Mouse (Mus musculus) left cerebral cortex, adult 9 months (tissue): ENCODE data around the gene Rrbp1.

Source experiments
- DNase-seq, 2 experiments: peaks; one replicate each; pipeline ENCODE4 v3.0.0; 2022; ENCODE audit warnings: low spot score in 2 of 2

Rrbp1 gene

GRCm38 (mm10) chr2:143955746-143956145 is 55.3 kb downstream of the Rrbp1 start:
- no peak for DNase-seq

- DNase-seq = no peak
Observed at GRCm38 (mm10) chr2:143955004-143955403, 56.1 kb downstream of the Rrbp1 start.

- DNase-seq = no peak
Observed at GRCm38 (mm10) chr2:143953944-143954343, 57.1 kb downstream of the Rrbp1 start.

GRCm38 (mm10) chr2:143951546-143952315 is 59.3 kb downstream of the Rrbp1 start:
- DNase-seq = no peak

- no peak for DNase-seq
Observed at GRCm38 (mm10) chr2:143951028-143951420, 60.0 kb downstream of the Rrbp1 start.

GRCm38 (mm10) chr2:143950290-143951027 is 60.6 kb downstream of the Rrbp1 start:
- no peak for DNase-seq

- no peak for DNase-seq
Observed at GRCm38 (mm10) chr2:143949217-143949616, 61.8 kb downstream of the Rrbp1 start.

GRCm38 (mm10) chr2:143948416-143948815 is 62.6 kb downstream of the Rrbp1 start:
- no peak for DNase-seq

GRCm38 (mm10) chr2:143947981-143948380 is 63.1 kb downstream of the Rrbp1 start:
- DNase-seq = no peak

GRCm38 (mm10) chr2:143946399-143946798 is 64.7 kb downstream of the Rrbp1 start:
- DNase-seq = no peak

GRCm38 (mm10) chr2:143945466-143946075 is 65.5 kb downstream of the Rrbp1 start:
- no peak for DNase-seq

GRCm38 (mm10) chr2:143944796-143945195 is 66.3 kb downstream of the Rrbp1 start:
- DNase-seq = no peak

GRCm38 (mm10) chr2:143940406-143940805 is 70.7 kb downstream of the Rrbp1 start:
- DNase-seq = no peak

GRCm38 (mm10) chr2:143937861-143938260 is 73.2 kb downstream of the Rrbp1 start:
- DNase-seq = no peak

GRCm38 (mm10) chr2:143934439-143934838 is 76.6 kb downstream of the Rrbp1 start:
- DNase-seq = no peak

GRCm38 (mm10) chr2:143933516-143933915 is 77.5 kb downstream of the Rrbp1 start:
- no peak for DNase-seq

- DNase-seq = no peak
Observed at GRCm38 (mm10) chr2:143932340-143932873, 78.7 kb downstream of the Rrbp1 start.

GRCm38 (mm10) chr2:143929607-143930311 is 81.3 kb downstream of the Rrbp1 start:
- no peak for DNase-seq

- no peak for DNase-seq
Observed at GRCm38 (mm10) chr2:143925826-143926225, 85.2 kb downstream of the Rrbp1 start.

- DNase-seq = no peak
Observed at GRCm38 (mm10) chr2:143924085-143924484, 87.0 kb downstream of the Rrbp1 start.

GRCm38 (mm10) chr2:143918831-143919502 is 92.1 kb downstream of the Rrbp1 start:
- DNase-seq = no peak
